Mouse (Mus musculus): Measurements from ENCODE around the gene Gucd1.

- no peak for TF ChIP-seq POLR2A (IDR thresholded peaks at IDR 0.05; ENCODE audit: borderline replicate concordance, extremely low read depth, low read depth, low read length)
- no peak for TF ChIP-seq CTCF (IDR thresholded peaks at IDR 0.05; ENCODE audit: insufficient read depth, low read length)
Observed at GRCm38 (mm10) chr10:75414925-75415324, 102.8 kb downstream of the Gucd1 start.
